ENCODE assay signal across 8 mouse cellular contexts in the genomic region with DNA sequence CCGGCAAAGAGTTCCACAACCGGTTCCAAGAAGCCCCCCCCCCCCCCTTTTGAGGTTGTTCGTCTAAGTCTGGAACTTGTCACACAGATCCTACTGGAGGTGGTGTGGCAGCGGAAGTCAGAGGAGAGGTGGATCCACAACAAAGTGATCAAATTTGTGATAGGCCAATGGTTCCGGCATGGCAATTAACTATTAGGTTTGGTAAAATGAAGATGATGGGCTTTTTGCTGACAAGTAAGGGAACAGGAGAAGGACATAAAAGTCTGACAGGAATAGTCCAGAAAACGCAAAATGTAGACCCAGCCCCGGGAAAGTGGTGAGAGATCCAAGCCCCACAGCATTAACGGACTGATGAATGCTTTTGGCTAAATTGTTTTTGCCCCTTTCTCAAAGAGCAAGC. TPM values are rescaled to one million over a fixed set of nuclear protein-coding genes. Genes with fewer than 3 reads are reported as not detected.
DNase-seq lines count a peak whose midpoint lies in the region; ATAC-seq and TF ChIP-seq lines count a peak whose summit lies in the region.

No protein-coding gene starts in this region.

- 58% methylated on average over 8 of the region's 8 CpGs for WGBS in neural tube, embryonic 11.5 days
- WGBS in intestine, postnatal 0 days: 42% methylated on average over 8 of the region's 8 CpGs
- WGBS in stomach, embryonic 14.5 days: 28% methylated on average over 8 of the region's 8 CpGs

- no peak for TF ChIP-seq CTCF in intestine, postnatal 0 days (IDR thresholded peaks at IDR 0.05; ENCODE audit: low read depth)

- peak overlapping the region; percentile 43 for H3K4me2 ChIP-seq in neural tube, embryonic 11.5 days (ENCODE audit: low read depth)
- H3K4me2 ChIP-seq in intestine, postnatal 0 days (replicated peaks; ENCODE audit: low read depth): peak overlapping the region; percentile 65
- H3K4me2 ChIP-seq in stomach, embryonic 14.5 days (replicated peaks; ENCODE audit: low read depth, low read length): peak overlapping the region; percentile 29

- DNase-seq in CD4-positive, CD25-positive, alpha-beta regulatory T cell, adult 2 months (ENCODE audit: low read depth, low spot score): peak; percentile 17
- no peak for DNase-seq in neural tube, embryonic 11.5 days (ENCODE audit: low spot score)
- no peak for DNase-seq in neural tube, embryonic 10.5 days (ENCODE audit: extremely low spot score, low spot score)
- no peak for DNase-seq in left cerebral cortex, adult 8-10 months (ENCODE audit: low spot score in 2 of 2)

- H3K36me3 ChIP-seq in neural tube, embryonic 11.5 days (ENCODE audit: control insufficient read depth, insufficient read depth, low read length): 0 out of 2 replicates have a peak, but pooled peaks cover 2% of the 10 kb centered on the region
- 0 out of 2 replicates have a peak, but pooled peaks cover 6% of the 10 kb centered on the region for H3K36me3 ChIP-seq in intestine, postnatal 0 days (ENCODE audit: control insufficient read depth, insufficient read depth)
- H3K36me3 ChIP-seq in stomach, embryonic 14.5 days (ENCODE audit: control insufficient read depth, insufficient read depth, low read length): peaks cover 10% of the 10 kb centered on the region

- no peaks in the 10 kb centered on the region for H3K9me3 ChIP-seq in neural tube, embryonic 11.5 days (ENCODE audit: control insufficient read depth, low read length)
- no peaks in the 10 kb centered on the region for H3K9me3 ChIP-seq in intestine, postnatal 0 days (ENCODE audit: control insufficient read depth)
- H3K9me3 ChIP-seq in stomach, embryonic 14.5 days (ENCODE audit: control insufficient read depth, low read depth, low read length): no peaks in the 10 kb centered on the region

- H3K27me3 ChIP-seq in neural tube, embryonic 11.5 days (ENCODE audit: control insufficient read depth, insufficient read depth, low read length): no peaks in the 10 kb centered on the region
- no peaks in the 10 kb centered on the region for H3K27me3 ChIP-seq in intestine, postnatal 0 days (replicated peaks; ENCODE audit: control insufficient read depth, insufficient read depth, low read length)
- no peaks in the 10 kb centered on the region for H3K27me3 ChIP-seq in stomach, embryonic 14.5 days (ENCODE audit: control insufficient read depth, insufficient read depth, low read length)

- no peaks in the 10 kb centered on the region for H3K4me1 ChIP-seq in neural tube, embryonic 11.5 days (ENCODE audit: control insufficient read depth, insufficient read depth, low read length)
- no peaks in the 10 kb centered on the region for H3K4me1 ChIP-seq in intestine, postnatal 0 days (replicated peaks; ENCODE audit: control insufficient read depth, insufficient read depth, low read length)
- 0 out of 2 replicates have a peak, but pooled peaks cover 4% of the 10 kb centered on the region for H3K4me1 ChIP-seq in stomach, embryonic 14.5 days (ENCODE audit: control insufficient read depth, insufficient read depth, low read length)

- no peak overlapping the region for H3K27ac ChIP-seq in neural tube, embryonic 11.5 days (ENCODE audit: low read depth, low read length)
- H3K27ac ChIP-seq in intestine, postnatal 0 days (ENCODE audit: low read depth, low read length): peak overlapping the region; percentile 97
- peak overlapping the region; percentile 98 for H3K27ac ChIP-seq in stomach, embryonic 14.5 days (ENCODE audit: low read length)

- no peak for ATAC-seq in CD4-positive, CD25-positive, alpha-beta regulatory T cell, adult 4 months
- no peak for ATAC-seq in neural tube, embryonic 11.5 days (ENCODE audit: insufficient read depth, low FRiP score, low TSS enrichment)
- no peak for ATAC-seq in intestine, postnatal 0 days
- ATAC-seq in stomach, embryonic 14.5 days (ENCODE audit: insufficient number of reproducible peaks, insufficient read depth, low FRiP score, low read depth): no peak
- ATAC-seq in activated CD4-positive, CD25-positive, alpha-beta regulatory T cell, adult 4 months: no peak

- H3K9ac ChIP-seq in neural tube, embryonic 11.5 days (ENCODE audit: low read length): peak overlapping the region; percentile 72; the same call in 1 of the 2 replicates
- 0 out of 2 replicates have a peak overlapping the region, but pooled peaks have one; percentile 79 for H3K9ac ChIP-seq in intestine, postnatal 0 days (ENCODE audit: low read depth, low read length)
- peak overlapping the region; percentile 57 for H3K9ac ChIP-seq in stomach, embryonic 14.5 days (replicated peaks; ENCODE audit: low read depth, low read length)

- peak overlapping the region; percentile 54 for H3K4me3 ChIP-seq in neural tube, embryonic 11.5 days (ENCODE audit: low read depth, low read length)
- H3K4me3 ChIP-seq in intestine, postnatal 0 days (ENCODE audit: low read depth, low read length): peak overlapping the region; percentile 82
- H3K4me3 ChIP-seq in stomach, embryonic 14.5 days (ENCODE audit: low read depth, low read length): peak overlapping the region; percentile 65

RNA-seq across cellular contexts. Expression of a gene that starts 6.8 kb away (rescaled TPM):
- 100 to 1,000 TPM; 319 to 401 TPM for polyA plus RNA-seq in CD4-positive, CD25-positive, alpha-beta regulatory T cell, adult 4 months (2017; shearing (Covaris generic))
- 640 and 649 TPM in 2 replicates for polyA plus RNA-seq in neural tube, embryonic 11.5 days (2014; fragmentation: Nextera tagmentation; extraction: Ambion mirVana)
- polyA plus RNA-seq in intestine, postnatal 0 days (2015; fragmentation: Nextera tagmentation; extraction: Ambion mirVana): 365 and 387 TPM in 2 replicates
- polyA plus RNA-seq in stomach, embryonic 14.5 days (2014; fragmentation: Nextera tagmentation; extraction: Ambion mirVana): 587 and 595 TPM in 2 replicates
- polyA plus RNA-seq in activated CD4-positive, CD25-positive, alpha-beta regulatory T cell, adult 4 months (2017; shearing (Covaris generic)): 100 to 1,000 TPM; 350 to 389 TPM
- total RNA-seq in left cerebral cortex, adult 8-10 months (2022): 100 to 1,000 TPM; 192 to 221 (median 205) TPM

RNA-seq across cellular contexts. Expression of a gene that starts 29.9 kb away (rescaled TPM):
- polyA plus RNA-seq in CD4-positive, CD25-positive, alpha-beta regulatory T cell, adult 4 months (2017; shearing (Covaris generic)): 100 to 1,000 TPM; 223 to 263 TPM
- 290 and 299 TPM in 2 replicates for polyA plus RNA-seq in neural tube, embryonic 11.5 days (2014; fragmentation: Nextera tagmentation; extraction: Ambion mirVana)
- polyA plus RNA-seq in intestine, postnatal 0 days (2015; fragmentation: Nextera tagmentation; extraction: Ambion mirVana): 164 and 181 TPM in 2 replicates
- 226 and 257 TPM in 2 replicates for polyA plus RNA-seq in stomach, embryonic 14.5 days (2014; fragmentation: Nextera tagmentation; extraction: Ambion mirVana)
- polyA plus RNA-seq in activated CD4-positive, CD25-positive, alpha-beta regulatory T cell, adult 4 months (2017; shearing (Covaris generic)): 100 to 1,000 TPM; 216 to 267 TPM
- 100 to 1,000 TPM; 149 to 186 (median 172) TPM for total RNA-seq in left cerebral cortex, adult 8-10 months (2022)

RNA-seq across cellular contexts. Expression of a gene that starts 48.2 kb away (rescaled TPM):
- polyA plus RNA-seq in CD4-positive, CD25-positive, alpha-beta regulatory T cell, adult 4 months (2017; shearing (Covaris generic)): 100 to 1,000 TPM; 104 to 130 TPM
- 32.6 and 34.4 TPM in 2 replicates for polyA plus RNA-seq in neural tube, embryonic 11.5 days (2014; fragmentation: Nextera tagmentation; extraction: Ambion mirVana)
- polyA plus RNA-seq in intestine, postnatal 0 days (2015; fragmentation: Nextera tagmentation; extraction: Ambion mirVana): 23.2 and 27.4 TPM in 2 replicates
- 40.7 and 43.4 TPM in 2 replicates for polyA plus RNA-seq in stomach, embryonic 14.5 days (2014; fragmentation: Nextera tagmentation; extraction: Ambion mirVana)
- 10 to 100 TPM; 80.2 to 95.9 TPM for polyA plus RNA-seq in activated CD4-positive, CD25-positive, alpha-beta regulatory T cell, adult 4 months (2017; shearing (Covaris generic))
- 10 to 100 TPM; 30.3 to 37.8 (median 35.9) TPM for total RNA-seq in left cerebral cortex, adult 8-10 months (2022)
